Mouse (Mus musculus) G1E (cell line): Measurements from ENCODE around the gene Kcnk1. TPM values are rescaled to one million over a fixed set of nuclear protein-coding genes. Genes with fewer than 3 reads are reported as not detected.

Experiments
- ATAC-seq: 2 replicates; pipeline ENCODE4 v1.8.0; 2016; ENCODE audit warnings: mild to moderate bottlenecking; ENCODE audit not compliant: insufficient number of reproducible peaks, poor library complexity, low FRiP score, severe bottlenecking; ENCODE audit errors: extremely low read depth
- DNase-seq: peaks from one replicate; pipeline ENCODE4 v3.0.0; 2012; ENCODE audit warnings: low spot score
- H3K27me3 ChIP-seq: 2 replicates; pipeline ENCODE4 v1.6.1; 2012; ENCODE audit warnings: mild to moderate bottlenecking, low read length, inconsistent platforms; ENCODE audit not compliant: insufficient read depth
- H3K36me3 ChIP-seq: replicated peaks from 2 replicates; pipeline ENCODE3; 2012; ENCODE audit warnings: mild to moderate bottlenecking, inconsistent platforms
- H3K4me1 ChIP-seq: 2 replicates; pipeline ENCODE4 v1.6.1; 2012; ENCODE audit warnings: low read depth, low read length, inconsistent platforms, mixed read lengths; ENCODE audit not compliant: insufficient read depth
- H3K4me3 ChIP-seq: 2 replicates; pipeline ENCODE4 v1.5.1; 2012; ENCODE audit warnings: low read depth, mild to moderate bottlenecking, inconsistent platforms, low read length, moderate library complexity, mixed read lengths
- H3K9me3 ChIP-seq: replicated peaks from 2 replicates; pipeline ENCODE4 v1.6.1; 2012; ENCODE audit warnings: inconsistent platforms
- CTCF ChIP-seq: IDR thresholded peaks from 2 replicates; pipeline ENCODE4 v1.5.1; 2012; ENCODE audit warnings: low read depth, low read length, inconsistent platforms, mixed read lengths
- GATA1 ChIP-seq: IDR thresholded peaks from 2 replicates; pipeline ENCODE4 v1.6.1; 2012; ENCODE audit warnings: borderline replicate concordance, low read length, inconsistent platforms, mixed read lengths
- GATA2 ChIP-seq: IDR thresholded peaks from 2 replicates; pipeline ENCODE4 v1.6.1; 2012; ENCODE audit warnings: low read depth, low read length, inconsistent platforms, borderline replicate concordance
- POLR2AphosphoS5 ChIP-seq: IDR thresholded peaks from 2 replicates; pipeline ENCODE4 v1.6.1; 2012; ENCODE audit warnings: low read depth, low read length, inconsistent platforms; ENCODE audit not compliant: insufficient replicate concordance
- TAL1 ChIP-seq: conservative IDR thresholded peaks from 2 replicates; pipeline ENCODE4 v1.6.1; 2012; ENCODE audit warnings: low read depth, low read length, inconsistent platforms, mixed read lengths
- polyA plus RNA-seq: library from polyadenylated mRNA; stranded (reverse); fragments of >175 nt; gene quantifications from 2 replicates; pipeline ENCODE4 v1.2.3, GENCODE M21; 2012
- total RNA-seq, 2 experiments: library from RNA; stranded (forward) in 1 of 2; stranded (reverse) in 1 of 2; fragments of 200-1000 nt in 1 of 2; fragments of >200 nt in 1 of 2; fragmentation: Nextera tagmentation in 1 of 2; gene quantifications; 2 replicates each; pipeline ENCODE4 v1.2.3; 2014 to 2017

Kcnk1 gene
- total and polyA plus RNA-seq, 3 experiments: 0.11 TPM; not detected in 2

GRCm38 (mm10) chr8:126028941-126029340, 34.0 kb downstream of the Kcnk1 start:
- TF ChIP-seq GATA2: no peak
- TF ChIP-seq GATA1: no peak
- no peak for TF ChIP-seq TAL1
- no peak for TF ChIP-seq CTCF
- TF ChIP-seq POLR2AphosphoS5: no peak
- Histone ChIP-seq H3K27me3 (no peaks in the 10 kb centered on the region), H3K9me3 (peaks cover 75% of the 10 kb centered on the region), H3K4me1 (no peaks in the 10 kb centered on the region), H3K4me3 (no peak overlapping the region), H3K36me3 (no peaks in the 10 kb centered on the region)
- ATAC-seq (no peak), DNase-seq (no peak)

GRCm38 (mm10) chr8:126032776-126033175, 37.8 kb downstream of the Kcnk1 start:
- Histone ChIP-seq H3K9me3 (peaks cover 66% of the 10 kb centered on the region), H3K27me3 (no peaks in the 10 kb centered on the region), H3K4me1 (no peaks in the 10 kb centered on the region), H3K4me3 (no peak overlapping the region), H3K36me3 (no peaks in the 10 kb centered on the region)
- DNase-seq (no peak), ATAC-seq (no peak)
- TF ChIP-seq GATA1: no peak
- TF ChIP-seq CTCF: no peak
- no peak for TF ChIP-seq POLR2AphosphoS5
- TF ChIP-seq TAL1: no peak
- no peak for TF ChIP-seq GATA2

- ATAC-seq: no peak
- TF ChIP-seq GATA1 (no peak), CTCF (no peak), POLR2AphosphoS5 (no peak), GATA2 (no peak), TAL1 (no peak)
- Histone ChIP-seq H3K4me1 (no peaks in the 10 kb centered on the region), H3K36me3 (no peaks in the 10 kb centered on the region), H3K4me3 (no peak overlapping the region), H3K9me3 (peaks cover 66% of the 10 kb centered on the region), H3K27me3 (no peaks in the 10 kb centered on the region)
- no peak for DNase-seq
These were observed 40.1 kb downstream of the Kcnk1 start for GRCm38 (mm10) chr8:126035046-126035445.

GRCm38 (mm10) chr8:126036340-126036739, 41.4 kb downstream of the Kcnk1 start:
- Histone ChIP-seq H3K27me3 (no peaks in the 10 kb centered on the region), H3K36me3 (no peaks in the 10 kb centered on the region)

GRCm38 (mm10) chr8:126045751-126046150, 50.8 kb downstream of the Kcnk1 start:
- ATAC-seq (no peak), DNase-seq (no peak)
- no peak for TF ChIP-seq CTCF
- no peak for TF ChIP-seq TAL1
- no peak for TF ChIP-seq GATA1
- no peak for TF ChIP-seq POLR2AphosphoS5
- no peak for TF ChIP-seq GATA2
- no peaks in the 10 kb centered on the region for H3K27me3 ChIP-seq
- no peaks in the 10 kb centered on the region for H3K36me3 ChIP-seq
- no peak overlapping the region for H3K4me3 ChIP-seq
- H3K4me1 ChIP-seq: no peaks in the 10 kb centered on the region
- peaks cover 68% of the 10 kb centered on the region for H3K9me3 ChIP-seq

More at GRCm38 (mm10) chr8:126036340-126036739, 41.4 kb downstream of the Kcnk1 start:
- no peak overlapping the region for H3K4me3 ChIP-seq
- TF ChIP-seq TAL1 (no peak), GATA1 (no peak), CTCF (no peak), POLR2AphosphoS5 (no peak), GATA2 (no peak)
- DNase-seq (no peak), ATAC-seq (no peak)
- H3K9me3 ChIP-seq: peaks cover 72% of the 10 kb centered on the region
- H3K4me1 ChIP-seq: no peaks in the 10 kb centered on the region

- no peak for ATAC-seq
- Histone ChIP-seq H3K4me3 (no peak overlapping the region), H3K9me3 (peaks cover 59% of the 10 kb centered on the region), H3K27me3 (no peaks in the 10 kb centered on the region), H3K4me1 (no peaks in the 10 kb centered on the region), H3K36me3 (no peaks in the 10 kb centered on the region)
- no peak for TF ChIP-seq TAL1
- TF ChIP-seq POLR2AphosphoS5: no peak
- TF ChIP-seq GATA2: no peak
- no peak for TF ChIP-seq CTCF
- TF ChIP-seq GATA1: no peak
- DNase-seq: no peak
These were observed 58.9 kb downstream of the Kcnk1 start for GRCm38 (mm10) chr8:126053911-126054310.
